Mouse (Mus musculus) liver, embryonic 14.5 days (tissue): ENCODE results near the gene Klc2. TPM values are rescaled to one million over a fixed set of nuclear protein-coding genes. Genes with fewer than 3 reads are reported as not detected.

Experiments
- ATAC-seq: fragments of 200-750 bp; cut with Nextera tagmentation; 2 replicates; pipeline ENCODE4 v1.8.0; 2017; ENCODE audit warnings: moderate number of reproducible peaks, mild to moderate bottlenecking, moderate library complexity; ENCODE audit not compliant: insufficient read depth
- DNase-seq, 3 experiments: peaks; one replicate each; pipeline ENCODE4 v3.0.0-alpha.2; 2012 to 2013; ENCODE audit warnings: low read depth in 3 of 3, low spot score in 3 of 3
- H3K27ac ChIP-seq: fragments of 300-500 bp; sonication (generic); 2 replicates; pipeline ENCODE4 v1.5.1; 2014; ENCODE audit warnings: moderate library complexity, mild to moderate bottlenecking, control low read depth, inconsistent platforms
- H3K27me3 ChIP-seq: fragments of 300-500 bp; sonication (generic); 2 replicates; pipeline ENCODE4 v1.6.1; 2014; ENCODE audit warnings: mild to moderate bottlenecking, low read length, moderate library complexity; ENCODE audit not compliant: control insufficient read depth, insufficient read depth
- H3K36me3 ChIP-seq: fragments of 300-500 bp; sonication (generic); replicated peaks from 2 replicates; pipeline ENCODE4 v1.6.1; 2014; ENCODE audit warnings: low read depth; ENCODE audit not compliant: control insufficient read depth, insufficient read depth
- H3K4me1 ChIP-seq, 2 experiments: fragments of 200-500 bp in 1 of 2; fragments of 300-500 bp in 1 of 2; sonication (generic) in 1 of 2; replicated peaks; 2 replicates each; pipeline ENCODE4 v1.6.1; 2012 to 2014; ENCODE audit warnings: antibody characterized with exemption in 1 of 2, inconsistent platforms in 1 of 2, low read length in 1 of 2; ENCODE audit not compliant: control insufficient read depth in 2 of 2, insufficient read depth in 2 of 2
- H3K4me2 ChIP-seq: fragments of 300-500 bp; sonication (generic); 2 replicates; pipeline ENCODE4 v1.6.1; 2014; ENCODE audit warnings: low read depth, mild to moderate bottlenecking, control low read depth, moderate library complexity
- H3K4me3 ChIP-seq, 2 experiments: fragments of 200-500 bp in 1 of 2; fragments of 300-500 bp in 1 of 2; sonication (generic) in 1 of 2; 2 replicates each; pipeline ENCODE4 v1.5.1; 2012 to 2014; ENCODE audit warnings: low read depth in 2 of 2, low read length in 2 of 2, mild to moderate bottlenecking in 2 of 2, control low read depth in 1 of 2, inconsistent platforms in 1 of 2, moderate library complexity in 1 of 2; ENCODE audit not compliant: insufficient read depth in 1 of 2
- H3K9ac ChIP-seq: fragments of 300-500 bp; sonication (generic); replicated peaks from 2 replicates; pipeline ENCODE4 v1.6.1; 2014; ENCODE audit warnings: mild to moderate bottlenecking, control low read depth, moderate library complexity
- H3K9me3 ChIP-seq: fragments of 300-500 bp; sonication (generic); 2 replicates; pipeline ENCODE4 v1.6.1; 2016; ENCODE audit warnings: low read length, mixed read lengths; ENCODE audit not compliant: control insufficient read depth
- CTCF ChIP-seq: IDR thresholded peaks from 2 replicates; pipeline ENCODE4 v1.5.1; 2016; ENCODE audit warnings: antibody characterized with exemption, low read depth, control low read depth
- EP300 ChIP-seq: IDR thresholded peaks from 2 replicates; pipeline ENCODE4 v1.6.1; 2016; ENCODE audit warnings: antibody characterized with exemption, low read depth
- WGBS: fragments of 180-500 bp; shearing (Covaris S2); extraction: QIAGEN DNeasy Blood & Tissue Kit; methylation state at CpG from one replicate; pipeline ENCODE4 v1.1.7; 2014; ENCODE audit not compliant: insufficient replicate concordance; 5-methylcytosine and 5-hydroxymethylcytosine counted together
- polyA plus RNA-seq, 2 experiments: library from polyadenylated mRNA; depleted of rRNA in 1 of 2; stranded (reverse) in 1 of 2; unstranded in 1 of 2; fragments of >200 nt; fragmentation: Nextera tagmentation in 1 of 2; extraction: Ambion mirVana in 1 of 2; gene quantifications; 2 replicates each; pipeline versions ENCODE4 v1.2.1 to v1.2.3; 2012 to 2014

Klc2 gene
- polyA plus RNA-seq, 2 experiments, result 1.6 to 2.3 TPM

DNA sequence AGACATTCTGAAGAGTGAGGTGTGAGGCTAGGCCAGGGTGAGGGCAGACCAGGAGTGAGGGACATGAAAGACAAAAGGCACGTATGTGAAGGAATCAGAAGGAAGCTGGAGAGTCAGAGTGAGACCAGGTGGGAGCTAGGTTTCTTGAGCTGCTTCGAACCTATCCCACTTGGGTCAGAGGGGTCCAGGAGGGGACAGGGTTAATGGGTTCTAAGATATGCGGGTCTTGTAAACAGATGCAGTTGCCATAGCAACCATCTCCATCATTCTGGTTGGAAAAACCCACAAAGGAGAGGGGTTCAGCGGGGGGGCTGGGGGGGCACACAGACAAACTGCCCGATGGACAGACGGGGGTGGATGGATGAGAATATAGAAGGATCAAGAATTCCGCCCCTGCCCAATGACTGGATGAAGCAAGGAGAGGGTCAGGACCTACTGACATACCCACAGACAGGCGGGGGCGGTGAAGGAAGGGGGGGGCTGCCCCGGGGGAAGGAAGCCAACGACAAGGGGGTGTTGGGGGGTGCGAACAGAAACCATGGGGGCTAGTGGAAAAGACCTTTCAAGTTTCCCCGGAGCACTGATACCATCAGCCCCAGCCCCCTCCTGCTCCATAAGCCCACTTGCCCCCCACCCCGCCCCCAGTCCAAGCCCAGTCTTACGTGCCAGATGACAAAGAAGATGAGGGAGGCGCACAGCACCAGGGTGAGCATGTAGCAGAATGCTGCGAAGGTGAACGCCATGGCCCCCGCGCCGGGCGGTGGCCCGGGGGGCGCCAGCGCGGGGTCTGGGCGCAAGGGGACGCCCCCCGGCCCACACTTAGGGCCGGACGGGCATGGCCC, 20.6 kb downstream of the Klc2 start:
- Histone ChIP-seq H3K27me3 (no peaks in the 10 kb centered on the region; the same call in none of the 2 replicates), H3K4me2 (peak overlapping the region; percentile 75), H3K4me3 (peak overlapping the region in 1 of 2 experiments; percentile 43; a peak in 3 of 4 replicates), H3K27ac (no peak overlapping the region), H3K9ac (0 out of 2 replicates have a peak overlapping the region, but pooled peaks have one; percentile 13), H3K36me3 (peaks cover 5% of the 10 kb centered on the region), H3K9me3 (no peaks in the 10 kb centered on the region), H3K4me1 (peaks cover 4 to 13% of the 10 kb centered on the region in 2 experiments)
- DNase-seq (no peak), ATAC-seq (no peak)
- TF ChIP-seq CTCF (no peak), EP300 (no peak)
- WGBS, result 9% methylated on average over 27 of the region's 31 CpGs

DNA sequence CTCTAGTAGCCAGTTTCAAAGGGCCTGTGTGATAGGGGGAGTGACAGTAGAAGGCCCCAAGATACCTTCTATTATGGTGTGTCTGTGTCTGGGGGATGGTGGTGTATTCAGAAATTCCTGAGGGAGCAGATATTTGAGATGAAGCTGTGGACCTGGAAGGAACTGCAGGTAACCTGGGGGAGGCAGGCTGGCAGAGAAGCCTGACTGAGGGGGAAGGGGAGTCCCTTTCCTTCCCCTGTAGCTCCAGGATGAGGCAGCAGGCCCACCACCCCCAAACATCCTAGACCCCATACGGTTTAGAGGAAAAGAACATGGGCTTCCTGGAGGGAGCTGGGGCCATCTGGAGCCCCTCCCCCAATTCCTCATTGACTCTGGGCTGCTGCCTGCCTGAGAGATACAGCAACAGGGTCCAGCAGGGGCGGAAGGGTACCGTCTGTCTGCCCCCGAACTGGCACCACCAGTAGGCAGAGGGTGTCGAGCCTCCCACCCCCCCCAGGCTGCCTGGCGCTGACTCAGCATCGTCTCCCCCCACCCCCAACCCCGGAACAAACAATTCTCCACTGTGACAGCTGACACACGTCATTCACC, 22.4 kb downstream of the Klc2 start:
- DNase-seq, result no peak
- Histone ChIP-seq H3K36me3 (peaks cover 3% of the 10 kb centered on the region), H3K9ac (no peak overlapping the region), H3K27ac (no peak overlapping the region), H3K27me3 (no peaks in the 10 kb centered on the region; the same call in none of the 2 replicates), H3K4me2 (no peak overlapping the region), H3K9me3 (no peaks in the 10 kb centered on the region), H3K4me1 (peaks cover 4 to 13% of the 10 kb centered on the region in 2 experiments), H3K4me3 (no peak overlapping the region)
- 4% methylated on average over 9 of the region's 9 CpGs for WGBS
- no peak for TF ChIP-seq EP300
- no peak for TF ChIP-seq CTCF
- ATAC-seq, result no peak

DNA sequence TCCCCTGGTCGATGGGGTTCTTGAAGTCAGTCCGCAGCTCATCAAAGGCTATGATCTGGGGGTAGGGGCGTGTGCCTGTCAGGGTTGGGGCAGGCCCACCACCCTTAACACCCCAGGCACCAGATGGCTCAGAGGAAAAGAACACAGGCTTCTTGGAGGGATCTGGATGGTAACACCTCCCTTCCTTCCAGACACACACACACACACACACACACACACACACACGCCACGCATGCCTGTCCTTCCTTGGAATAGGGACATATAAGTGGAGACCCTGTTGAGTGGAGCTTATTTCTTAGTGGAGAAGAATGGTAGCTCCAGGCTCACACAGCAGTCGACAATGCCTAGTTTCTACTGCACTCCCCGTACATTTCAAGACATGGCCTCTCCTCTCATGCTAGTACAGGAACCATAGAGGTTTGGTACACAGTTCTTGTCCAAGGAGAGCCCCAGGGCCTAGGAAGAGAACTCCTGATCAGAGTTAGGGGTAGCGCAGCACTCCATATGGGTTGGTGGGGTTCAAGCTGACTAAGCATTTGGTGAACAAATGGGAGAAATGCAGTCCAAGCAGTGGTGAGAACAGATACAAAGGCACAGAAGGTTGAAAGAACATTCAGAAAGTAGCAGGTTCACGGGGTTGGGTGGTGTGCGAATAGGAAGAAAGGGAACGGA, 23.5 kb downstream of the Klc2 start:
- Histone ChIP-seq H3K9me3 (no peaks in the 10 kb centered on the region), H3K9ac (no peak overlapping the region), H3K36me3 (no peaks in the 10 kb centered on the region; the same call in 1 of the 2 replicates), H3K4me3 (no peak overlapping the region), H3K4me1 (peaks cover 4 to 13% of the 10 kb centered on the region in 2 experiments), H3K4me2 (no peak overlapping the region), H3K27me3 (no peaks in the 10 kb centered on the region; the same call in none of the 2 replicates), H3K27ac (no peak overlapping the region)
- TF ChIP-seq CTCF (no peak), EP300 (no peak)
- ATAC-seq (no peak), DNase-seq (no peak)
- WGBS, result 40% methylated on average over 11 of the region's 11 CpGs

DNA sequence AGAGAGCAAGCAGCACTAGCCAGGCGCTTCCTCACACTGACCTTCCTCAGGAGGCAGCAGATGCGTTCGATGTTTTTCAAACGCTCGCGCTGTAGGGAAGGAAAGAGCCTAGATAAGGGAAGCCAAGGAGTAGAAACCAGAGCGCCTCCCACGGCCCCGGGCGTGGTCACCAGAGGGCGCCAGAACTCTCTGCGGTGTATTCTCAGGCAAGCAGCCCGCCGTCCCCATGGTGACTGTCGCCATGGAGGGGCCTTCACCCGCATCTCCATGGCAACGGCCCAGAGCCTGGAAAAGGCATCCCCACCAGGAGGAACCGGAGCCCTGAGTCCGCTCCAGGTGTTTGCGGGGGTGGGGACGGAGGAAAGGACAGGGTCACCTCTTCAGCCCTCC, 24.1 kb downstream of the Klc2 start:
- TF ChIP-seq EP300, result no peak
- peak; percentile 94 for TF ChIP-seq CTCF
- ATAC-seq, result peak; percentile 69
- H3K4me2 ChIP-seq, result no peak overlapping the region
- peaks cover 4 to 13% of the 10 kb centered on the region in 2 experiments for H3K4me1 ChIP-seq
- no peaks in the 10 kb centered on the region for H3K9me3 ChIP-seq
- H3K9ac ChIP-seq, result no peak overlapping the region
- H3K4me3 ChIP-seq, result no peak overlapping the region
- under 1% methylated on average over 21 of the region's 21 CpGs for WGBS
- DNase-seq, result peak; percentile 68 to 72 (median 69)
- no peaks in the 10 kb centered on the region for H3K36me3 ChIP-seq
- no peaks in the 10 kb centered on the region; the same call in none of the 2 replicates for H3K27me3 ChIP-seq
- H3K27ac ChIP-seq, result no peak overlapping the region
